Mouse (Mus musculus): ENCODE results near the gene Pkp1. TPM values are rescaled to one million over a fixed set of nuclear protein-coding genes. Genes with fewer than 3 reads are reported as not detected.

Gene Pkp1
- polyA plus RNA-seq, 1 experiment from 2014 or later = 0.43 TPM

DNA sequence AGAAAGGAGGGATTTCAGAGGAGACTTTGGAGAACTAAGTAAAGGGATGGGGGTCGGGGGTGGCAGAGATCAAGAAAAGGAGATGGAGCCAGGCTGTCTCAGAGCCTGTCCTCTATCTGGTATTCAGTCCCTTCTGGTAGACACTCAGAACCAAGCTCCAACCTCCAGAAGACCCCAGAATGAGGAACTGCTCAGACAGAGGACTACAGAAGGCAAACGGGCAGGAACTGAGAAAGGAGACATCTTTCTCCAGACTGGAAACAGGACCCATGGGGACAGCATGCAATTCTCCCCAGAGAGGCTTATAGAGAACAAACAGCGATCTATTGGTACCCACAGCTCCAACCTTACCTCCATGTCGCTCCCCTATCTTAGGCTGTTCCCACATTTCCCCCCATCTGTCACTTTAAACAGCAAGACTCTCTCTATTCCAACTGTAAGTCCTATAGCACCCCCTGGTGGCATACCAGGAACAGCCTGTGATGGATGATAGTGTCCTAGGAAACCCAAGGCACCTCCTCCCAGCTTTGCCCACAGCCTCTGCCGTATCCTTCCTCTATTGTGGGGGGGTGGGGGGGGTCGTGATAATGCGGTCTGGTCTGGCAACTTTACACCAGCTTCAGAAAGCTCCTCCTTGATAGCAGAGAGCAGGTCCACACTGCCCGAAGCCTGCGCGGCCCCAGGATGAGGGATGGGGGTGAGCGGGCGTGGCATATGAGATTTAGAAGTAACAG is 25.7 kb upstream of the Pkp1 start:
- Histone ChIP-seq H3K4me3 (ENCODE audit: low read depth, low read length) (no peak overlapping the region), H3K9me3 (replicated peaks; ENCODE audit: control insufficient read depth, low read length) (no peaks in the 10 kb centered on the region), H3K27ac (replicated peaks; ENCODE audit: low read depth, low read length) (no peak overlapping the region), H3K4me2 (ENCODE audit: low read depth, low read length) (no peak overlapping the region), H3K4me1 (ENCODE audit: control insufficient read depth, insufficient read depth, low read length) (no peaks in the 10 kb centered on the region), H3K9ac (replicated peaks; ENCODE audit: low read length) (no peak overlapping the region), H3K27me3 (ENCODE audit: control insufficient read depth, insufficient read depth, low read length) (no peaks in the 10 kb centered on the region), H3K36me3 (replicated peaks; ENCODE audit: control insufficient read depth, insufficient read depth, low read depth, low read length) (no peaks in the 10 kb centered on the region)
- 47% methylated on average over 12 of the region's 12 CpGs for WGBS
- no peak for ATAC-seq (replicated peaks; ENCODE audit: insufficient number of reproducible peaks, low FRiP score, low TSS enrichment, low read depth)
- DNase-seq (ENCODE audit: low spot score) = peak; percentile 93

GRCm38 (mm10) chr1:135943713-135944112 is 24.7 kb upstream of the Pkp1 start:
- no peak overlapping the region for H3K4me2 ChIP-seq (ENCODE audit: low read depth, low read length)
- DNase-seq (ENCODE audit: low spot score) = no peak
- H3K36me3 ChIP-seq (replicated peaks; ENCODE audit: control insufficient read depth, insufficient read depth, low read depth, low read length) = no peaks in the 10 kb centered on the region
- 67% methylated on average over 2 of the region's 2 CpGs for WGBS
- H3K4me3 ChIP-seq (ENCODE audit: low read depth, low read length) = no peak overlapping the region
- H3K27ac ChIP-seq (replicated peaks; ENCODE audit: low read depth, low read length) = no peak overlapping the region
- H3K9me3 ChIP-seq (replicated peaks; ENCODE audit: control insufficient read depth, low read length) = no peaks in the 10 kb centered on the region
- H3K9ac ChIP-seq (replicated peaks; ENCODE audit: low read length) = no peak overlapping the region
- no peaks in the 10 kb centered on the region for H3K27me3 ChIP-seq (ENCODE audit: control insufficient read depth, insufficient read depth, low read length)
- no peak for ATAC-seq (replicated peaks; ENCODE audit: insufficient number of reproducible peaks, low FRiP score, low TSS enrichment, low read depth)
- no peaks in the 10 kb centered on the region for H3K4me1 ChIP-seq (ENCODE audit: control insufficient read depth, insufficient read depth, low read length)

- ATAC-seq (replicated peaks; ENCODE audit: insufficient number of reproducible peaks, low FRiP score, low TSS enrichment, low read depth) (no peak), DNase-seq (ENCODE audit: low spot score) (no peak)
- no peak overlapping the region for H3K27ac ChIP-seq (replicated peaks; ENCODE audit: low read depth, low read length)
- no peaks in the 10 kb centered on the region for H3K9me3 ChIP-seq (replicated peaks; ENCODE audit: control insufficient read depth, low read length)
- no peak overlapping the region for H3K4me3 ChIP-seq (ENCODE audit: low read depth, low read length)
- H3K9ac ChIP-seq (replicated peaks; ENCODE audit: low read length) = no peak overlapping the region
- no peak overlapping the region for H3K4me2 ChIP-seq (ENCODE audit: low read depth, low read length)
- H3K4me1 ChIP-seq (ENCODE audit: control insufficient read depth, insufficient read depth, low read length) = no peaks in the 10 kb centered on the region
- WGBS = 20% methylated on average over 7 of the region's 7 CpGs
- no peaks in the 10 kb centered on the region for H3K27me3 ChIP-seq (ENCODE audit: control insufficient read depth, insufficient read depth, low read length)
- H3K36me3 ChIP-seq (replicated peaks; ENCODE audit: control insufficient read depth, insufficient read depth, low read depth, low read length) = no peaks in the 10 kb centered on the region
Observed at GRCm38 (mm10) chr1:135942116-135942515, 23.1 kb upstream of the Pkp1 start.

- H3K36me3 ChIP-seq (replicated peaks; ENCODE audit: control insufficient read depth, insufficient read depth, low read depth, low read length) = no peaks in the 10 kb centered on the region
- ATAC-seq (replicated peaks; ENCODE audit: insufficient number of reproducible peaks, low FRiP score, low TSS enrichment, low read depth) (no peak), DNase-seq (ENCODE audit: low spot score) (no peak)
- WGBS = 67% methylated on average over 6 of the region's 6 CpGs
- no peak overlapping the region for H3K4me3 ChIP-seq (ENCODE audit: low read depth, low read length)
- no peaks in the 10 kb centered on the region for H3K9me3 ChIP-seq (replicated peaks; ENCODE audit: control insufficient read depth, low read length)
- no peak overlapping the region for H3K9ac ChIP-seq (replicated peaks; ENCODE audit: low read length)
- no peaks in the 10 kb centered on the region for H3K27me3 ChIP-seq (ENCODE audit: control insufficient read depth, insufficient read depth, low read length)
- no peak overlapping the region for H3K27ac ChIP-seq (replicated peaks; ENCODE audit: low read depth, low read length)
- no peaks in the 10 kb centered on the region for H3K4me1 ChIP-seq (ENCODE audit: control insufficient read depth, insufficient read depth, low read length)
- H3K4me2 ChIP-seq (ENCODE audit: low read depth, low read length) = no peak overlapping the region
Observed at GRCm38 (mm10) chr1:135941259-135942006, 22.4 kb upstream of the Pkp1 start.

DNA sequence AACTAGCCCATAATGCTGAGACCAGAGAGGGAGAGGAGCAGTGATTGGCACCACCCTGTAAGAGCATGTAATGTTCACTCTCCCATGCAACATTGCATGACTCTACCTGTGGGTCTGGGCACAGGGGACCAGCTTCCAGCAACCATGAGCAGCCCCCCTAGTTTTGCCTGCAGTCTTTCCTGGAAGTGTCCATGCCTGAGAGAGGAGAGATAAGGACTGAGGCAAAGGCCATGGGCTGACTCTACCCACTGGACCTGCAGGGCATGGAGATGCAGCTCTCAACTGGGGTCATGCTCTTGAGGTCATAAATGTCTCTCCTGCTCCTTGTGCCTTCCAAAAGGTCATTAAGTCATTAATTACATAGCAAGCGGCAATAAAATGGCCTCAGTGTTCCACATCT is 17.1 kb upstream of the Pkp1 start:
- H3K9me3 ChIP-seq (replicated peaks; ENCODE audit: control insufficient read depth, low read length) = no peaks in the 10 kb centered on the region
- H3K4me2 ChIP-seq (ENCODE audit: low read depth, low read length) = no peak overlapping the region
- H3K27ac ChIP-seq (replicated peaks; ENCODE audit: low read depth, low read length) = no peak overlapping the region
- H3K9ac ChIP-seq (replicated peaks; ENCODE audit: low read length) = no peak overlapping the region
- H3K27me3 ChIP-seq (ENCODE audit: control insufficient read depth, insufficient read depth, low read length) = no peaks in the 10 kb centered on the region
- H3K4me3 ChIP-seq (ENCODE audit: low read depth, low read length) = no peak overlapping the region
- ATAC-seq (replicated peaks; ENCODE audit: insufficient number of reproducible peaks, low FRiP score, low TSS enrichment, low read depth) (no peak), DNase-seq (ENCODE audit: low spot score) (no peak)
- no peaks in the 10 kb centered on the region for H3K4me1 ChIP-seq (ENCODE audit: control insufficient read depth, insufficient read depth, low read length)
- WGBS = 76% methylated on average over 1 of the region's 1 CpGs
- H3K36me3 ChIP-seq (replicated peaks; ENCODE audit: control insufficient read depth, insufficient read depth, low read depth, low read length) = no peaks in the 10 kb centered on the region

- no peak overlapping the region for H3K9ac ChIP-seq (replicated peaks; ENCODE audit: low read length)
- no peaks in the 10 kb centered on the region for H3K27me3 ChIP-seq (ENCODE audit: control insufficient read depth, insufficient read depth, low read length)
- ATAC-seq (replicated peaks; ENCODE audit: insufficient number of reproducible peaks, low FRiP score, low TSS enrichment, low read depth) (no peak), DNase-seq (ENCODE audit: low spot score) (no peak)
- H3K4me1 ChIP-seq (ENCODE audit: control insufficient read depth, insufficient read depth, low read length) = no peaks in the 10 kb centered on the region
- H3K4me3 ChIP-seq (ENCODE audit: low read depth, low read length) = no peak overlapping the region
- H3K4me2 ChIP-seq (ENCODE audit: low read depth, low read length) = no peak overlapping the region
- H3K36me3 ChIP-seq (replicated peaks; ENCODE audit: control insufficient read depth, insufficient read depth, low read depth, low read length) = no peaks in the 10 kb centered on the region
- no peak overlapping the region for H3K27ac ChIP-seq (replicated peaks; ENCODE audit: low read depth, low read length)
- WGBS = 74% methylated on average over 18 of the region's 18 CpGs
- H3K9me3 ChIP-seq (replicated peaks; ENCODE audit: control insufficient read depth, low read length) = no peaks in the 10 kb centered on the region
Observed at GRCm38 (mm10) chr1:135933704-135934293, 14.8 kb upstream of the Pkp1 start.

GRCm38 (mm10) chr1:135929876-135930275 is 10.9 kb upstream of the Pkp1 start:
- 51% methylated on average over 3 of the region's 3 CpGs for WGBS
- DNase-seq (ENCODE audit: low spot score) (no peak), ATAC-seq (replicated peaks; ENCODE audit: insufficient number of reproducible peaks, low FRiP score, low TSS enrichment, low read depth) (no peak)
- Histone ChIP-seq H3K9me3 (replicated peaks; ENCODE audit: control insufficient read depth, low read length) (no peaks in the 10 kb centered on the region), H3K27me3 (ENCODE audit: control insufficient read depth, insufficient read depth, low read length) (no peaks in the 10 kb centered on the region), H3K4me3 (ENCODE audit: low read depth, low read length) (no peak overlapping the region), H3K27ac (replicated peaks; ENCODE audit: low read depth, low read length) (no peak overlapping the region), H3K4me1 (ENCODE audit: control insufficient read depth, insufficient read depth, low read length) (no peaks in the 10 kb centered on the region), H3K9ac (replicated peaks; ENCODE audit: low read length) (no peak overlapping the region), H3K36me3 (replicated peaks; ENCODE audit: control insufficient read depth, insufficient read depth, low read depth, low read length) (no peaks in the 10 kb centered on the region), H3K4me2 (ENCODE audit: low read depth, low read length) (no peak overlapping the region)

DNA sequence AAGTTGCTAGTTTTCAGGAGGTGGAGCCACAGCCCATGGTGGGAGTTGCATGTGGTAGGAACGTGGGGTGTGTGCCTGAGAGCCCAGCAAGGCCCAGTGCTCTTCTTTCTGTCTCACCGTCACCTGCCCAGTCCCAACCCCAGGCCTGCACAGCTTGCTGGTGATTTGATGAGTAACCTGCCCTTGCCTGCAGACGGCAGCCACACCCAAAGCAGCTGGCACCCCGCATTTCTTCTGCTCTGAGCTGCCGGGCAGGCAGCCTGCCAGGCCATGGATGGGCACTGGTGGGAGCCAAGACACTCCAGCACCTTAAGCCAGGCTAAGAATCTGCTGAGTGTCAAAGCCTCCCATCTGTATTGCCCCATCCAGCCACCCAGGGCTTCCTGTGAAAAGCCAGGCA is 6.8 kb upstream of the Pkp1 start:
- H3K27ac ChIP-seq (replicated peaks; ENCODE audit: low read depth, low read length) = no peak overlapping the region
- no peak for ATAC-seq (replicated peaks; ENCODE audit: insufficient number of reproducible peaks, low FRiP score, low TSS enrichment, low read depth)
- no peak overlapping the region for H3K4me3 ChIP-seq (ENCODE audit: low read depth, low read length)
- no peak overlapping the region for H3K9ac ChIP-seq (replicated peaks; ENCODE audit: low read length)
- 72% methylated on average over 5 of the region's 5 CpGs for WGBS
- no peak overlapping the region for H3K4me2 ChIP-seq (ENCODE audit: low read depth, low read length)
- 0 out of 2 replicates have a peak, but pooled peaks cover 5% of the 10 kb centered on the region for H3K27me3 ChIP-seq (ENCODE audit: control insufficient read depth, insufficient read depth, low read length)
- DNase-seq (ENCODE audit: low spot score) = no peak
- no peaks in the 10 kb centered on the region for H3K36me3 ChIP-seq (replicated peaks; ENCODE audit: control insufficient read depth, insufficient read depth, low read depth, low read length)
- no peaks in the 10 kb centered on the region for H3K4me1 ChIP-seq (ENCODE audit: control insufficient read depth, insufficient read depth, low read length)
- H3K9me3 ChIP-seq (replicated peaks; ENCODE audit: control insufficient read depth, low read length) = no peaks in the 10 kb centered on the region

All from embryonic facial prominence, embryonic 11.5 days (tissue).